Mouse (Mus musculus) stomach, postnatal 0 days (tissue): ENCODE measurements at regions not wholly inside any gene's neighbourhood (a gene's known extent, or its start where the extent isn't known, plus 50 kb on each side); places are given as distances from the start of the nearest gene placed in this dataset.
"Not testable (repeated sequence)": the region's sequence is repeated elsewhere in the genome, so short reads cannot be mapped to it uniquely, and the experiment has no call there.

Source experiments
- ATAC-seq: fragments of 200-750 bp; cut with Nextera tagmentation; 2 replicates; pipeline ENCODE4 v1.8.0; 2017; ENCODE audit not compliant: low FRiP score, low TSS enrichment
- DNase-seq: peaks from one replicate; pipeline ENCODE4 v3.0.0-alpha.2; 2016; ENCODE audit warnings: low spot score
- H3K27ac ChIP-seq: fragments of 300-500 bp; sonication (generic); replicated peaks from 2 replicates; pipeline ENCODE4 v1.5.1; 2014; ENCODE audit warnings: mild to moderate bottlenecking, control low read depth
- H3K27me3 ChIP-seq: fragments of 300-500 bp; sonication (generic); 2 replicates; pipeline ENCODE4 v1.6.1; 2014; ENCODE audit warnings: low read length; ENCODE audit not compliant: control insufficient read depth, insufficient read depth
- H3K36me3 ChIP-seq: fragments of 300-500 bp; sonication (generic); 2 replicates; pipeline ENCODE4 v1.6.1; 2014; ENCODE audit warnings: low read length, mixed read lengths; ENCODE audit not compliant: control insufficient read depth, insufficient read depth
- H3K4me1 ChIP-seq: fragments of 300-500 bp; sonication (generic); replicated peaks from 2 replicates; pipeline ENCODE4 v1.6.1; 2014; ENCODE audit warnings: antibody characterized with exemption; ENCODE audit not compliant: control insufficient read depth, insufficient read depth
- H3K4me2 ChIP-seq: fragments of 300-500 bp; sonication (generic); replicated peaks from 2 replicates; pipeline ENCODE4 v1.6.1; 2014; ENCODE audit warnings: low read depth, mild to moderate bottlenecking, control low read depth, moderate library complexity
- H3K4me3 ChIP-seq: fragments of 300-500 bp; sonication (generic); 2 replicates; pipeline ENCODE4 v1.5.1; 2014; ENCODE audit warnings: low read depth, low read length, control low read depth
- H3K9ac ChIP-seq: fragments of 300-500 bp; sonication (generic); 2 replicates; pipeline ENCODE4 v1.6.1; 2014; ENCODE audit warnings: mild to moderate bottlenecking, low read length, control low read depth, mixed read lengths
- H3K9me3 ChIP-seq: fragments of 300-500 bp; sonication (generic); 2 replicates; pipeline ENCODE4 v1.6.1; 2016; ENCODE audit warnings: low read length; ENCODE audit not compliant: control insufficient read depth
- CTCF ChIP-seq: IDR thresholded peaks from 2 replicates; pipeline ENCODE4 v1.5.1; 2016; ENCODE audit warnings: antibody characterized with exemption, low read depth, mild to moderate bottlenecking, moderate library complexity
- EP300 ChIP-seq: optimal IDR thresholded peaks from 2 replicates; pipeline ENCODE3; 2016; ENCODE audit warnings: antibody characterized with exemption
- WGBS: fragments of 180-500 bp; shearing (Covaris S2); extraction: QIAGEN DNeasy Blood & Tissue Kit; methylation state at CpG from one replicate; pipeline ENCODE4 v1.1.7; 2014; 5-methylcytosine and 5-hydroxymethylcytosine counted together

- Histone ChIP-seq H3K9ac (no peak overlapping the region), H3K27ac (no peak overlapping the region), H3K4me2 (no peak overlapping the region), H3K36me3 (no peaks in the 10 kb centered on the region), H3K4me1 (no peaks in the 10 kb centered on the region), H3K4me3 (no peak overlapping the region), H3K27me3 (no peaks in the 10 kb centered on the region), H3K9me3 (no peaks in the 10 kb centered on the region)
- 94% methylated on average over 4 of the region's 4 CpGs for WGBS
- ATAC-seq (peak; percentile 54), DNase-seq (no peak)
- TF ChIP-seq EP300 (no peak), CTCF (no peak)
These were observed 140.2 kb downstream of the Jrkl start for GRCm38 (mm10) chr9:13105426-13105825.

GRCm38 (mm10) chr9:13083669-13084068 lies 162.0 kb downstream of the Jrkl start:
- 88% methylated on average over 11 of the region's 11 CpGs for WGBS
- Histone ChIP-seq H3K27ac (no peak overlapping the region), H3K9me3 (no peaks in the 10 kb centered on the region), H3K27me3 (no peaks in the 10 kb centered on the region), H3K4me1 (no peaks in the 10 kb centered on the region), H3K9ac (no peak overlapping the region), H3K36me3 (no peaks in the 10 kb centered on the region), H3K4me3 (no peak overlapping the region), H3K4me2 (no peak overlapping the region)
- DNase-seq (no peak), ATAC-seq (no peak)
- TF ChIP-seq EP300 (no peak), CTCF (no peak)

GRCm38 (mm10) chr9:13049079-13049478 lies 196.6 kb downstream of the Jrkl start:
- no peaks in the 10 kb centered on the region for H3K27me3 ChIP-seq
- ATAC-seq (no peak), DNase-seq (no peak)
- H3K4me3 ChIP-seq: no peak overlapping the region
- H3K9ac ChIP-seq: no peak overlapping the region
- H3K27ac ChIP-seq: no peak overlapping the region
- H3K4me2 ChIP-seq: no peak overlapping the region
- TF ChIP-seq EP300: no peak
- no peak for TF ChIP-seq CTCF
- no peaks in the 10 kb centered on the region for H3K36me3 ChIP-seq
- no peaks in the 10 kb centered on the region for H3K4me1 ChIP-seq
- no peaks in the 10 kb centered on the region for H3K9me3 ChIP-seq

- TF ChIP-seq EP300 (no peak), CTCF (no peak)
These were observed 226.6 kb downstream of the Jrkl start for GRCm38 (mm10) chr9:13019025-13019424.

GRCm38 (mm10) chr9:12983209-12983608 lies 262.4 kb downstream of the Jrkl start:
- WGBS: 87% methylated on average over 1 of the region's 1 CpGs
- ATAC-seq: not testable (repeated sequence)

More at GRCm38 (mm10) chr9:13019025-13019424, 226.6 kb downstream of the Jrkl start:
- no peak overlapping the region for H3K27ac ChIP-seq
- no peaks in the 10 kb centered on the region for H3K36me3 ChIP-seq
- DNase-seq (no peak), ATAC-seq (no peak)
- H3K9me3 ChIP-seq: no peaks in the 10 kb centered on the region
- H3K4me3 ChIP-seq: no peak overlapping the region
- H3K9ac ChIP-seq: no peak overlapping the region
- no peak overlapping the region for H3K4me2 ChIP-seq
- no peaks in the 10 kb centered on the region for H3K4me1 ChIP-seq
- no peaks in the 10 kb centered on the region for H3K27me3 ChIP-seq

GRCm38 (mm10) chr9:12973022-12973421 lies 272.6 kb downstream of the Jrkl start:
- ATAC-seq (no peak), DNase-seq (no peak)
- H3K4me2 ChIP-seq: no peak overlapping the region
- H3K27me3 ChIP-seq: no peaks in the 10 kb centered on the region
- no peaks in the 10 kb centered on the region for H3K36me3 ChIP-seq
- H3K4me3 ChIP-seq: no peak overlapping the region
- no peak for TF ChIP-seq CTCF
- no peak for TF ChIP-seq EP300
- H3K9ac ChIP-seq: no peak overlapping the region
- no peak overlapping the region for H3K27ac ChIP-seq
- H3K9me3 ChIP-seq: no peaks in the 10 kb centered on the region
- H3K4me1 ChIP-seq: no peaks in the 10 kb centered on the region
- 16% methylated on average over 1 of the region's 1 CpGs for WGBS

More at GRCm38 (mm10) chr9:12983209-12983608, 262.4 kb downstream of the Jrkl start:
- not testable (repeated sequence) for H3K27ac ChIP-seq, H3K4me1 ChIP-seq, H3K36me3 ChIP-seq, H3K9me3 ChIP-seq, H3K9ac ChIP-seq, H3K4me3 ChIP-seq, DNase-seq, H3K4me2 ChIP-seq, H3K27me3 ChIP-seq
